Mouse (Mus musculus) gastrocnemius, postnatal 25 days (tissue): Measurements from ENCODE around the gene Kctd4. TPM values are rescaled to one million over a fixed set of nuclear protein-coding genes. Genes with fewer than 3 reads are reported as not detected.

Source experiments
- DNase-seq: peaks from one replicate; pipeline ENCODE4 v3.0.0; 2022
- total RNA-seq, 2 experiments: library from RNA; stranded (reverse); gene quantifications; 1 replicate in 1 of 2; 2 replicates in 1 of 2; pipeline ENCODE4 v1.2.3; 2021

Kctd4 gene
- total RNA-seq, 2 experiments from 2014 or later: not detected

- DNase-seq: no peak
Observed at GRCm38 (mm10) chr14:75990936-75991335, 36.1 kb downstream of the Kctd4 start.

- DNase-seq: no peak
Observed at GRCm38 (mm10) chr14:75992371-75992770, 37.6 kb downstream of the Kctd4 start.

GRCm38 (mm10) chr14:75998082-75998481 lies 43.3 kb downstream of the Kctd4 start:
- no peak for DNase-seq

GRCm38 (mm10) chr14:76001781-76002180 lies 47.0 kb downstream of the Kctd4 start:
- no peak for DNase-seq

GRCm38 (mm10) chr14:76005011-76005410 lies 50.2 kb downstream of the Kctd4 start:
- DNase-seq: no peak

- DNase-seq: no peak
Observed at GRCm38 (mm10) chr14:76008174-76008573, 53.4 kb downstream of the Kctd4 start.

- no peak for DNase-seq
Observed at GRCm38 (mm10) chr14:76009185-76009584, 54.4 kb downstream of the Kctd4 start.

- peak; percentile 90 for DNase-seq
Observed at GRCm38 (mm10) chr14:76010102-76011061, 55.6 kb downstream of the Kctd4 start, which contains the start of gene Gtf2f2. TSS of gene Gtf2f2 (minus strand) at chr14:76010865.

GRCm38 (mm10) chr14:76011062-76011457 lies 56.3 kb downstream of the Kctd4 start:
- no peak for DNase-seq

GRCm38 (mm10) chr14:76014331-76014730 lies 59.5 kb downstream of the Kctd4 start:
- no peak for DNase-seq

Other genes starting within 250 kb of the Kctd4 start
- 1 to 10 TPM; 7.3 to 7.6 TPM for gene Cog3, start 200.5 kb upstream of the Kctd4 start, total RNA-seq
- gene Slc25a30, start 168.0 kb upstream of the Kctd4 start, total RNA-seq: 1 to 10 TPM; 7.1 to 7.2 TPM
- 1,000 to 10,000 TPM; 2,961 to 2,964 TPM for gene Tpt1, start 109.9 kb upstream of the Kctd4 start, total RNA-seq
- gene Gtf2f2, start 55.9 kb downstream of the Kctd4 start, total RNA-seq: 10 to 100 TPM; 11.0 to 12.0 TPM
- gene Gpalpp1, start 155.8 kb downstream of the Kctd4 start, total RNA-seq: 1 to 10 TPM; 5.1 to 5.5 TPM
- gene Nufip1, start 155.9 kb downstream of the Kctd4 start, total RNA-seq: 1 to 10 TPM; 3.1 to 3.3 TPM